Mouse (Mus musculus) MEL (cell line): ENCODE measurements around the gene Gprc5b. TPM values are rescaled to one million over a fixed set of nuclear protein-coding genes. Genes with fewer than 3 reads are reported as not detected.

Experiments used
- DNase-seq: peaks from one replicate; pipeline ENCODE4 v3.0.0; 2011; ENCODE audit warnings: low read depth, low spot score
- H3K27ac ChIP-seq: 2 replicates; pipeline ENCODE4 v1.5.1; 2012; ENCODE audit warnings: low read depth, mild to moderate bottlenecking, control low read depth, low read length, moderate library complexity; ENCODE audit not compliant: control insufficient read depth
- H3K27me3 ChIP-seq, 2 experiments: fragments of 150-350 bp in 1 of 2; sonication (generic) in 1 of 2; 2 replicates each; pipeline ENCODE4 v1.6.1; 2012; ENCODE audit warnings: low read length in 2 of 2, mild to moderate bottlenecking in 2 of 2, improper control_type of control experiment in 1 of 2, moderate library complexity in 1 of 2; ENCODE audit not compliant: insufficient read depth in 2 of 2, control insufficient read depth in 1 of 2
- H3K36me3 ChIP-seq, 2 experiments: 2 replicates each; pipeline ENCODE4 v1.6.1; 2012 to 2014; ENCODE audit warnings: low read length in 2 of 2, improper control_type of control experiment in 1 of 2, inconsistent platforms in 1 of 2, mild to moderate bottlenecking in 1 of 2; ENCODE audit not compliant: insufficient read depth in 2 of 2, control insufficient read depth in 1 of 2
- H3K4me1 ChIP-seq, 2 experiments: fragments of 150-350 bp in 1 of 2; sonication (generic) in 1 of 2; 2 replicates each; pipeline ENCODE4 v1.6.1; 2012; ENCODE audit warnings: low read length in 2 of 2, improper control_type of control experiment in 1 of 2, mild to moderate bottlenecking in 1 of 2; ENCODE audit not compliant: insufficient read depth in 2 of 2, control insufficient read depth in 1 of 2
- H3K4me3 ChIP-seq, 2 experiments: fragments of 150-350 bp in 1 of 2; sonication (generic) in 1 of 2; 2 replicates each; pipeline ENCODE4 v1.5.1; 2012; ENCODE audit warnings: low read depth in 2 of 2, low read length in 2 of 2, mild to moderate bottlenecking in 2 of 2, moderate library complexity in 2 of 2, control low read depth in 1 of 2, improper control_type of control experiment in 1 of 2; ENCODE audit not compliant: control insufficient read depth in 1 of 2, insufficient read depth in 1 of 2
- H3K79me2 ChIP-seq: 2 replicates; pipeline ENCODE4 v1.6.1; 2012; ENCODE audit warnings: mild to moderate bottlenecking, low read length, moderate library complexity; ENCODE audit not compliant: control insufficient read depth, poor library complexity, insufficient read depth
- H3K9ac ChIP-seq: 2 replicates; pipeline ENCODE4 v1.6.1; 2012; ENCODE audit warnings: low read depth, mild to moderate bottlenecking, control low read depth, low read length, moderate library complexity; ENCODE audit not compliant: control insufficient read depth, poor library complexity, severe bottlenecking
- H3K9me3 ChIP-seq: fragments of 150-350 bp; sonication (generic); replicated peaks from 2 replicates; pipeline ENCODE4 v1.6.1; 2012; ENCODE audit warnings: mild to moderate bottlenecking, low read length, improper control_type of control experiment, moderate library complexity; ENCODE audit not compliant: insufficient read depth
- CHD1 ChIP-seq: IDR thresholded peaks from 2 replicates; pipeline ENCODE4 v1.6.1; 2012; ENCODE audit warnings: low read depth, mild to moderate bottlenecking, inconsistent platforms, low read length, improper control_type of control experiment
- CHD2 ChIP-seq: IDR thresholded peaks from 2 replicates; pipeline ENCODE4 v1.6.1; 2011; ENCODE audit warnings: low read length, improper control_type of control experiment
- E2F4 ChIP-seq: IDR thresholded peaks from 2 replicates; pipeline ENCODE4 v1.6.1; 2011; ENCODE audit warnings: low read depth, low read length, improper control_type of control experiment, borderline replicate concordance
- ELF1 ChIP-seq: IDR thresholded peaks from 2 replicates; pipeline ENCODE4 v1.6.1; 2014; ENCODE audit warnings: low read depth, mild to moderate bottlenecking, inconsistent platforms, low read length, improper control_type of control experiment, moderate library complexity
- EP300 ChIP-seq, 2 experiments: IDR thresholded peaks; 2 replicates each; pipeline ENCODE4 v1.6.1; 2011; ENCODE audit warnings: improper control_type of control experiment in 2 of 2, low read length in 2 of 2, low read depth in 1 of 2, mild to moderate bottlenecking in 1 of 2
- GABPA ChIP-seq: IDR thresholded peaks from 2 replicates; pipeline ENCODE4 v1.6.1; 2012; ENCODE audit warnings: low read depth, mild to moderate bottlenecking, inconsistent platforms, low read length, improper control_type of control experiment, moderate library complexity
- GATA1 ChIP-seq: IDR thresholded peaks from 2 replicates; pipeline ENCODE4 v1.6.1; 2011; ENCODE audit warnings: low read depth, low read length, improper control_type of control experiment
- HCFC1 ChIP-seq: IDR thresholded peaks from 2 replicates; pipeline ENCODE4 v1.6.1; 2012; ENCODE audit warnings: low read depth, mild to moderate bottlenecking, inconsistent platforms, low read length, improper control_type of control experiment, moderate library complexity
- JUND ChIP-seq: IDR thresholded peaks from 2 replicates; pipeline ENCODE4 v1.6.1; 2011; ENCODE audit warnings: low read depth, mild to moderate bottlenecking, improper control_type of control experiment, low read length
- KAT2A ChIP-seq: conservative IDR thresholded peaks from 2 replicates; pipeline ENCODE4 v1.6.1; 2012; ENCODE audit warnings: low read depth, low read length, improper control_type of control experiment, inconsistent platforms
- MAFK ChIP-seq: IDR thresholded peaks from 2 replicates; pipeline ENCODE4 v1.6.1; 2011; ENCODE audit warnings: low read depth, mild to moderate bottlenecking, low read length, improper control_type of control experiment, borderline replicate concordance
- MEF2A ChIP-seq: IDR thresholded peaks from 2 replicates; pipeline ENCODE4 v1.6.1; 2014; ENCODE audit warnings: low read depth, mild to moderate bottlenecking, inconsistent platforms, low read length, improper control_type of control experiment; ENCODE audit not compliant: poor library complexity, insufficient replicate concordance, severe bottlenecking; ENCODE audit errors: extremely low read depth
- NELFE ChIP-seq: IDR thresholded peaks from 2 replicates; pipeline ENCODE4 v1.6.1; 2011; ENCODE audit warnings: low read depth, low read length, improper control_type of control experiment
- NRF1 ChIP-seq: IDR thresholded peaks from 2 replicates; pipeline ENCODE4 v1.6.1; 2014; ENCODE audit warnings: low read depth, mild to moderate bottlenecking, inconsistent platforms, low read length, improper control_type of control experiment, moderate library complexity; ENCODE audit not compliant: poor library complexity, insufficient read depth, severe bottlenecking
- POLR2A ChIP-seq, 2 experiments: IDR thresholded peaks; 2 replicates each; pipeline ENCODE4 v1.6.1; 2011 to 2012; ENCODE audit warnings: low read length in 2 of 2, mild to moderate bottlenecking in 2 of 2, control low read depth in 1 of 2, improper control_type of control experiment in 1 of 2, low read depth in 1 of 2, moderate library complexity in 1 of 2; ENCODE audit not compliant: control insufficient read depth in 1 of 2, insufficient read depth in 1 of 2, poor library complexity in 1 of 2
- POLR2AphosphoS5 ChIP-seq: IDR thresholded peaks from 2 replicates; pipeline ENCODE4 v1.6.1; 2012; ENCODE audit warnings: low read depth, borderline replicate concordance, mild to moderate bottlenecking, inconsistent platforms, low read length, moderate library complexity, mixed read lengths
- RAD21 ChIP-seq: IDR thresholded peaks from 2 replicates; pipeline ENCODE4 v1.6.1; 2011; ENCODE audit warnings: mild to moderate bottlenecking, low read depth, low read length, improper control_type of control experiment
- SIN3A ChIP-seq: IDR thresholded peaks from 2 replicates; pipeline ENCODE4 v1.6.1; 2012; ENCODE audit warnings: low read length, improper control_type of control experiment, inconsistent platforms
- SMC3 ChIP-seq: IDR thresholded peaks from 2 replicates; pipeline ENCODE4 v1.6.1; 2011; ENCODE audit warnings: low read depth, low read length, improper control_type of control experiment
- TAL1 ChIP-seq: IDR thresholded peaks from 2 replicates; pipeline ENCODE4 v1.6.1; 2012; ENCODE audit warnings: mild to moderate bottlenecking, inconsistent platforms, low read length, moderate library complexity, mixed read lengths
- USF2 ChIP-seq, 2 experiments: IDR thresholded peaks; 2 replicates each; pipeline ENCODE4 v1.6.1; 2011 to 2012; ENCODE audit warnings: improper control_type of control experiment in 2 of 2, low read length in 2 of 2, borderline replicate concordance in 1 of 2, inconsistent platforms in 1 of 2, low read depth in 1 of 2, mild to moderate bottlenecking in 1 of 2; ENCODE audit not compliant: insufficient read depth in 1 of 2
- ZKSCAN1 ChIP-seq: IDR thresholded peaks from 2 replicates; pipeline ENCODE4 v1.6.1; 2012; ENCODE audit warnings: low read depth, mild to moderate bottlenecking, inconsistent platforms, low read length, improper control_type of control experiment, moderate library complexity
- polyA plus RNA-seq, 2 experiments: library from polyadenylated mRNA; stranded (reverse) in 1 of 2; unstranded in 1 of 2; fragments of >175 nt in 1 of 2; fragments of >200 nt in 1 of 2; gene quantifications; 2 replicates each; pipeline versions ENCODE4 v1.2.1 to v1.2.4; 2012; ENCODE audit warnings: low replicate concordance in 2 of 2, low read depth in 1 of 2; ENCODE audit not compliant: insufficient read length in 2 of 2, insufficient read depth in 1 of 2, missing spikeins in 1 of 2
- total RNA-seq: library from RNA; depleted of rRNA; stranded (reverse); fragments of 300-350 nt; gene quantifications from 2 replicates; pipeline ENCODE4 v1.2.3, GENCODE M21; 2012

The Gprc5b gene
- total and polyA plus RNA-seq, 3 experiments: not detected

DNA sequence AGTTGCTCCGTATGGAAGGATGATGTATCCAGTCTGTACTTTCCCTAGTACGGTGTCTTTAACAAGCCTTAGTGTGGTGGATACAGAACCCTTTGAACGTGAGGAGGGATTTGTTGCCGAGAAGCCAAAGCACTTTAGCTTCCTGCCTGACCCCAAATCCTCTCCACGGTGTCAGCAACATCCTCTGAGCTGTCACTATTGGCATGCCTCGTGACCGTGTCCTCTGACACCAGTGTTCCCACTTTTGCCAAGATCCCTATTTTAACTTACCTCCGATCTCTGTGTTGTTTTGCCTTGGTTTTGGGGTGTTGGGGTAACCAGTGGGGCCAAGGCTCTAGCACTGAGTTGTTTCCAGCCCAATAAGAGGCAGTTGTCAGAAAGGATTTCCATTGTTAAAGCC is 23.5 kb downstream of the Gprc5b start:
- Histone ChIP-seq H3K9ac (no peak overlapping the region), H3K79me2 (no peaks in the 10 kb centered on the region)

DNA sequence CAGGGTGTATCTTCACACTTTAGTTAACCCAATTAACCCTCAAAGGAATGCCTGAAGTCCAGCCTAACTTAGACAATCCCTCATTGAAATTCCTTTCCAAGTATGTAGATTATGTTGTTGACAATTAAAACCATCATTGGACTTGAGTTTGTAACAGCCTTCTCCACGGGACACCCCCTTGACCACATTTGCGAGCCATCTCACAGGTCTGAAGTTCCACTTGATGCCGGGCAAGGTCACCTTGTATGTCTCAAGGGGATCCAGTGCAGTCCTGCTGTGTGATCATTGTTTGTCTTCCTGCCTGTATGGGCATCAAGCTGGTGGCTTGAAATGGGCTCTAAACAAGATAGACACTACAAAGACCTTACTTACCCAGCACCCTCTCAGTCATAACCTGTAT is 26.1 kb downstream of the Gprc5b start:
- no peak overlapping the region for H3K27ac ChIP-seq
- no peak overlapping the region for H3K4me3 ChIP-seq
- H3K4me1 ChIP-seq: no peaks in the 10 kb centered on the region
- H3K9ac ChIP-seq: no peak overlapping the region
- peaks cover 2 to 4% of the 10 kb centered on the region in 2 experiments; a peak in 3 of 4 replicates for H3K27me3 ChIP-seq
- H3K36me3 ChIP-seq: no peaks in the 10 kb centered on the region
- no peak for TF ChIP-seq MEF2A
- no peak for TF ChIP-seq POLR2AphosphoS5
- no peak for TF ChIP-seq KAT2A
- no peak for TF ChIP-seq USF2 (IDR thresholded peaks at IDR 0.05; ENCODE audit: borderline replicate concordance in 1 of 2, insufficient read depth in 1 of 2, low read depth in 1 of 2, low read length in 2 of 2)
- no peak for TF ChIP-seq HCFC1
- no peak for TF ChIP-seq ZKSCAN1
- TF ChIP-seq TAL1: no peak
- no peak for TF ChIP-seq CHD2
- TF ChIP-seq GATA1: no peak
- no peak for TF ChIP-seq MAFK
- no peak for TF ChIP-seq GABPA
- no peaks in the 10 kb centered on the region for H3K9me3 ChIP-seq
- H3K79me2 ChIP-seq: no peaks in the 10 kb centered on the region
- DNase-seq: no peak

More for the DNA sequence above, 23.5 kb downstream of the Gprc5b start:
- TF ChIP-seq EP300 (IDR thresholded peaks at IDR 0.05; ENCODE audit: low read depth in 1 of 2, low read length in 2 of 2) (no peak), CHD1 (no peak), E2F4 (no peak), JUND (no peak), USF2 (IDR thresholded peaks at IDR 0.05; ENCODE audit: borderline replicate concordance in 1 of 2, insufficient read depth in 1 of 2, low read depth in 1 of 2, low read length in 2 of 2) (no peak), NRF1 (no peak), SMC3 (no peak), KAT2A (no peak), RAD21 (no peak), NELFE (no peak), HCFC1 (no peak), TAL1 (no peak), MEF2A (no peak), POLR2A (IDR thresholded peaks at IDR 0.05; ENCODE audit: control insufficient read depth in 1 of 2, insufficient read depth in 1 of 2, low read depth in 1 of 2, low read length in 2 of 2, poor library complexity in 1 of 2) (no peak), SIN3A (no peak), ELF1 (no peak)
- Histone ChIP-seq H3K27ac (no peak overlapping the region), H3K9me3 (no peaks in the 10 kb centered on the region), H3K4me1 (no peaks in the 10 kb centered on the region), H3K36me3 (no peaks in the 10 kb centered on the region), H3K4me3 (no peak overlapping the region), H3K27me3 (peaks cover 1 to 4% of the 10 kb centered on the region in 2 experiments; a peak in 3 of 4 replicates)
- no peak for DNase-seq
